Mouse (Mus musculus): Measurements from ENCODE around the gene Kcnb1. TPM values are rescaled to one million over a fixed set of nuclear protein-coding genes. Genes with fewer than 3 reads are reported as not detected.
"Not testable (repeated sequence)": the region's sequence is repeated elsewhere in the genome, so short reads cannot be mapped to it uniquely, and the experiment has no call there.

The Kcnb1 gene
- polyA plus RNA-seq, 1 experiment, result 58.2 TPM

DNA sequence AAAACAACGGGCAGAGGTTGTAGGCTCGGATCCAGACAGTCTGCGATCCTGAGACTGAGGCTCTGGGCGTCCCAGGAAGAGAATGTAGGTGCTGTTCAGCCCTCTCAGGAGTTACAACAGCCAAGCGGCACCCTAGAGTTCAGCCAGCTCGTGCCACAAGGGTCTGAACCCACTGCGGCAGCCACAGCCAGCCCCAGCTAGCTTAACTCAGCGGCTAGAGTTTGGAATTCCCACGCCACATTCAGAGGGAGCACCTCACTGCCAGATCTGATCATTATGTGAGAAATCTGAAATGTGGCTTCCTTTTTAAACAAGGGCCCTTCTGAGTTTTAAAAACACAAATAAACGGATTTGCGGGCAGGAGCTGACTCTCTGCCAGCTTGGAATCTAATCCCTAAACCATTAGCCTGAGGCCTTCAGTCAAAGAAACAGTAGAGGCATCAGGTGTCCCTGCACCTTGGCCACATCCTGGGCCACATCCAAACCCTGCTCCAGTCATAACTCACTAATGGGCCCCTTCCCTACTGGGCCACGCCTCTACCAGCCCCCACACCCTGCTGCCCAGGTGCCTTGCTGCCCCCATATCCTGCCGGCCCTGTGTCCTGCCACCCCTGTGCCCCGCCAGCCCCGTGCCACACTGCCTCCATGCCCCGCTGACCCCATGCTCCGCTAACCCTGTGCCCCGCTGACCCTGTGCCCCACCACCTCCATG lies 16.1 kb upstream of the Kcnb1 start:
- no peak for DNase-seq (ENCODE audit: extremely low spot score in 1 of 2, low spot score in 1 of 2)

DNA sequence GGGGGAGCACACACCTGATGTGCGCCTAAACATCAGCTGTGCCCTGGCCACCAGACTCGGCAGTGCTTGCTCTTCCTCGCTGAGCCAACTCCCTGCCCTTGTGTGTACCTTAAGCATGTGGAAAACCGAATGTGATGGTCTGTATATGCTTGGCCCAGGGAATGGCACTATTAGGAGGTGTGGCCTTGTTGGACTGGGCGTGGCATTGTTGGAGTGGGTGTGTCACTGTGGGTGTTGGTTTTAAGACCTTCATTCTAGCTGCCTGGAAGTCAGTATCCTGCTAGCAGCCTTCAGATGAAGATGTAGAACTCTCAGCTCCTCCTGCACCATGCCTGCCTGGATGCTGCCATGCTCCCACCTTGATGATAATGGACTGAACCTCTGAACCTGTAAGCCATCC lies 14.7 kb upstream of the Kcnb1 start:
- not testable (repeated sequence) for DNase-seq (ENCODE audit: extremely low spot score in 1 of 2, low spot score in 1 of 2)

DNA sequence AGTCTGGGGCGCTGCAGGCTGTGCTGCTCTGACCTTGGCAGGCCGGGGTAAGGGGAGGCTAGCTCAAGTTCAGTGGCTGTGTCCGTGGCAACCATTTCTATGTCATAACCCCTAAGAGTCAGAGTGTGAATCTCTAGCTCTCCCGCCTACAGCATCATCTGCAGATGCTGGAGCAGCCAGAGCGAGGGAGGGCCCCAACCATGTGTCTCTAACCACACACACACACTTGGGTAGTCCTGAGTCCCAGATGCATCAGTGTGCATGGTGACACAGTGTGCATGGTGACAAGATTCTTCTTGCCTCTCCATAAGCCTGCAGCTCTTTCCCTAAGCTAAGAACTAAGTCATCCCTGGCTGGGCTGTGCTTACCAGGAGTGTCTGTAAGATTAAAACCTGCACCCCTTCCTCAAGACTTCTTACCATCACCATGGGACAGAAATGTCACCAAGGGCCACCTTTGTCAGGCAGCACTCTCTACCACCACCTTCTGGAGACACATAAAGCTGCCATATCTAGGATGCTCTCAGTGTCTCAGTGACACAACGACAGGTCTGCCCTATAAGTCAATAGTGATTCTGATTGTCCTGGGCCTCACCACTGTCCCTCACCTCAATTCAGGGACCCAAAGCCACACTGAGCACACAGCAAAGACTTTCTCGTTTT lies 13.7 kb upstream of the Kcnb1 start:
- DNase-seq (ENCODE audit: extremely low spot score in 1 of 2, low spot score in 1 of 2), result peak in 1 of 2 experiments; percentile 52

DNA sequence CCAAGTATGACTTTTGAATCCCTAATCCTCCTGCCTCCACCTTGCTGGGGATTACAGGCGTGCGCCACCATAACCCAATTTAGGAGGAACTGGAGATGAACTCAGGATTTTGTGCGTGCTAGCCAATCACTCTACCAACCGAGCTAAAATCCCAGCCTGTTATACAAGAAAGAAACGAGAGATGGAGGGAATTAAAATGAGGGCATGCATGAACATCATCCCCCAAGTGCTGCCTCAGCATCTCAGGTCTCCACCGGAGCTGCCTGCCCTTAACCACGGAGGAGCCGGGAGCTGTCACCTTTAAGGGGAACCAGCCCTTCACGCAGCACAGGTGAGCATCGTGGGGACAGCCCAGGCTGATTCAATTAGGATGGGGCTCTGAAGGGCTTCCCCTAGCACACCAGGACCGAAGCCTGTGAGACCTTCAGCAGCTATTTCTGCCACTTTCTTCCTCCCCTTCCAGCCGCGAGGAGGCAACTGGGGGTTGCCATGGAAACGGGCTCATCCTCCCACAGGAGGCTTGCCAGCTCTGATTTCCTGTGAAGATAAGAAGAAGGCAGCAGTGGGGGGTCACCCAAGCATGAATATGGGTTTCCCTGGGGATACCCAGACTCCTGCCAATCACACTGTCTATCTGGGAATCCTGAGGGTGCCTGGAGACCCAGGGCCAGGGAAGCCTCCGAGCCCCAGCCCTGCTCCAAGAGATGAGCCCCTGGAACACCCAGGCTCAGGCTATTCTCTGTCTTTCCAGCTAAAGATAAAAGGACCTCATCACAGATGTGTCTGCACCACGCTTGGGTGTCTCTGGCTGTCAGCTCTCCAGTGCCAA lies 11.7 kb upstream of the Kcnb1 start:
- DNase-seq (ENCODE audit: extremely low spot score in 1 of 2, low spot score in 1 of 2), result peak; percentile 90 to 95

DNA sequence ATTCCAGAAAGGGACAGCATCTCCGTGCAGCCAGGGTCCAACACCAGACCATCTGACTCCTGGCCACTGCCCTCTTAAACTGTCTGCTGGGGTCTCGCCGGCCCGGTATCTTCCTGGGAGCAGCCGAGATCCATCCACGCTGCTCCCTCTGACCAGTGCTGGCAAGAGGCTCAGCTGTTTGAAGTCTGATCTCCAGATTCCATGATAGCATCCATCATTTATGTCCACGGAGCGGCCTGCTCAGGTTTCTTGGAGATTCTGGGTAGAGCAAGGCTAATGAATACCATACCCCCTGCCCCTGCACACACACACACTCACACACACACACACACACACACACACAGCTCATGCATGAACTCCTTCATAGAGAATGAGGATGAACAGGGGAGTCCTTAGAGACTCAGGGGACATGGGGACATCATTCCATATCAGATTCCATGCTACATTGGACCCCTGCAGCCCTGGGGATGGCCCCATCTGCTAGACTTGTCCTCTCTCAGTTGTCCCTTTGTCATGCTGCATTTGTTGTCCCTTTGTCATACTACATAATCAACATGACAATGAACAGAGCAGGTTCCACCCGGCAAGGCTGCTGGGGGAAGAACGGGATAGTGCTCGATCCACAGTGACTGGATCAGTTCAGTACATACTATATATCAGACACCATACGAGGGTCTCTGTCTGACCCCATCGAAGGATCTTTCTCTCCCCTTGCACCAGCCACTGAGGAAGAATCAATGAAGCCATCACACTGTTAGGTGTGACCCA lies 8.9 kb upstream of the Kcnb1 start:
- no peak for DNase-seq (ENCODE audit: extremely low spot score in 1 of 2, low spot score in 1 of 2)

DNA sequence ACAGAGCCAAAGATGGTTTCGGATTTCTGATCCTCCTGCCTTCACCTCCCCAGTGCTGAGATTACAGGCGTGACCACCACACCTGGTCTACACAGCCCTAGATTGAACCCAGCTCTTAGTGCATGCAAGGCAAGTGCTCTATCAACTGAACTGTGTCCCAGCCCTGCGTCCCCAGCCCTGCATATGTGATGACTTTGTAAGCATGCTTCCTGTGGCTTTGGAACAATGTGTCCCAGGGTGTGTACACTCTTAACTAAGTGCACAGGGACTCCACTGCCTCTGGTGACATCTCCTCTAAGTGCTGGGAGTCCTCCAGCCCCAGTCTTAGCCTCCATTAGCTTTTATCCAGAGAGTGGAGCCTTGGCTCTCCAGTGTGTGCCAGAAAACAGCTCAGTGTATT lies 3.4 kb upstream of the Kcnb1 start:
- DNase-seq (ENCODE audit: extremely low spot score in 1 of 2, low spot score in 1 of 2), result no peak

DNA sequence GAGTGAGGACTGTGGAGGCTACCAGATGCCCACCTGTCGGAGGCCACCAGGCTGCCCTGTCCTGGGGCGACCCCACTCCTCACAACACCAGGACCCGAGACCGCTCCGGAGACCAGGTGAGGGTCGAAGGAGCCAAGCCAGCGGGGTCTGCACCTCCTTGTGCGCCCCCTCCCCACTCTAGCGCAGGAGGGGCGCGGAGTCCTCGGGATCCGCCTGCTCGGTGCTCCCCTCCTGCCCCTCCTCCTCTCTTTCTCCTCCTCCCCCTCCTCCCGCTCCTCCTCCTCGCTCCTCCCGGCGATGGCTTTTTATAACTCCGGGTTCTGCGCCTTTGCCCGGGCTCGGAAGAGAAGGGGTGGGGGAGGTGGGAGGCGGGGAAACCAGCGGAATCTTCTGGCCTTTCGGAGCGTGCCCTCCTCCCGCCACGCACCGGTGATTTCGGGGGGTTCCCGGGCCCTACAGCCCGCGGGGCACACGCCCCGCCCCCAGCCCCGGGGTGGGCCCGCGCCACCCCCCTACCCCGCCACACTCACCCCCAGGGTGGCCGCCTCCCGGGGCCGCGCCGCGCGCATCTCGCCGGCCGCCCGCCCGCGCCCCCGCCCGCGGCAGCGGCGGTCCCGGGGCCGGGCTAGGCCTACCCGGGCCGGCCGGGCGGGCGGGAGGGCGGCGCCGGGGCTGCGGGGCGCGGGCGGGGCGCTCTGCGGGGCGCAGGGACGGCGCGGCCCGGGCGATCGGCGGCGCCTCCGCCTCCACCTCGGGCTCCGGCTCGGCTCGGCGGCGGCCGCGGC lies 472 bp downstream of the Kcnb1 start:
- DNase-seq (ENCODE audit: extremely low spot score in 1 of 2, low spot score in 1 of 2), result peak in 1 of 2 experiments; percentile 66

DNA sequence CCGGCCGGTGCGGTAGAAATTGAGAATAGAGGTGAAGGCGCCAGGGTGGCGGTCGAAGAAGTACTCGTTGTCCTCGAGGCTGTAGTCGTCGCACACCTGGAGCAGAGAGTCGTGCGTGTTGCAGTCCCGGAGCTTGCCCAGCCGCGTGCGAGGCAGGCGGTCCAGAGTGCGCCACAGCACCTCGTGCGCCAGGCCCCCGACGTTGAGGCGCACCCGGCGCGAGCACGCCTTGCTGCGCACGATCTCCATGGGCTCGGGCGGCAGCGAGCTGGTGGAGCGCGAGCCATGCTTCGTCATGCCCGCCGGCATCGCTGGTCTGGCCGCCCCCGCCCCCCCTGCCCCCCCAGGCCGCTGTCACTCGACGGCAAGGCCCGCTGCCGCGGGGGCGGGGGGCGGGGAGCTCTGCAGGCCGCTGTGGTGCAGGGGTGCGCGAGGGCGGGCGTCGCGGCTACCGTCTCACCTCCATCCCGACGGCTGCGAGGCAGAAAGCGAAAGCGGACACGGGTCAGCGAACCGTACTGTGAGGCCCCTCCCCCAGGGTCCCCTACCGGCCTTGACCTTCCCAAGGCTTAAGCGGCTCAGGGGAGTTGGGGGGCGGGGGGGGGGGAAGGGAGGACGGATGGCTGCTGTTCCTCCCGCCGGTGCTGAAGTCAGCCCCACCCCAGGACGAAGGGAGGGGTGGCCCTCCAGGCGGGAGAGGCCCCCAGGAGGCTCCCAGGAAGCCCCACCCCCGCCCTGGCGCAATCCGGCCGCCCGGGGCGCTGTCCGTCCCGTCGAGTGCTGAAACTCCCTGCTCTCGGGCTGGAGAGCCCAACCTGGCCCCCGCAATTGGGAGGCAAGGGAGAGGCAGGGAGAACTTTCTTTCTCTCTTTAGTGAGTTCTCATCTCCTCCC lies 1.4 kb downstream of the Kcnb1 start:
- peak in 1 of 2 experiments; percentile 41 for DNase-seq (ENCODE audit: extremely low spot score in 1 of 2, low spot score in 1 of 2)

DNA sequence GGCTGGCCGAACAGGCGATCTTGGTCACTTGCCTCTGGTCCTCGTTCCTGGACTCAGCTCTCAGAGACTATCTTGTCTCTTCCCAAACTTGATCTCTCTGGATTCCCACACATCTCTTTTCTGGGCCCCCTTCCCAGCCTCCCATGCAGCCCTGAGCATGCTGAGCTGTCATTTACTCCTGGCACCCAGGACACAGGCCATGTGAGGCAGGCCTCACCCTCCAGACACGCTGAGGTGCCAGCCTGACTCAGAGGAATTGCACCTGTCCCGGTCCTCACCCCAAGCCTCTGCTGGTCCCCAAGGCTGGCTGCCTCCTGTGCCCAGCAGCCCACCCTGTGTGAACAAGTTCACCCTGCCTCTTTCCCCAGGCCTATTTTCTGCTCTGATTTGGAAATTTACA lies 2.8 kb downstream of the Kcnb1 start:
- no peak for DNase-seq (ENCODE audit: extremely low spot score in 1 of 2, low spot score in 1 of 2)

DNA sequence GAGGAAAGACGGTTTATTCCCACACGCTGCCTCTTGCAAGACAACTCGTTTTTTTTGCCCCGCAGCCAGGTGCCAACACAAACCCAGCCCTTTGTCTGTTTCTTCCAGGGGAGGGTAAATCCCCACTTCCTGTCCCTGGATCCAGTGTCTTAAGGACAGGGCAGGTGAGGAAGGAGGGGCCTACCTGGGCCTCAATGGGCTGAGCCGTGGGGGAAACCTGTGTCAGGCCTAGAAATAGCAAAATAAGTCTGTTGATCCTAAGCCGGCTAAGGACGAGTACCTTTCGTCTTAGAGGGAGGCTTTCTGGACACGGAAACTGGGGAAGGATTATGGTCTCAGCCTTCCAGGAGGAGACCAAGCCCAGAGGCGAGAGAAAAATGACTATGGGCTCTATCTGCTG lies 3.4 kb downstream of the Kcnb1 start:
- DNase-seq (ENCODE audit: extremely low spot score in 1 of 2, low spot score in 1 of 2), result no peak

DNA sequence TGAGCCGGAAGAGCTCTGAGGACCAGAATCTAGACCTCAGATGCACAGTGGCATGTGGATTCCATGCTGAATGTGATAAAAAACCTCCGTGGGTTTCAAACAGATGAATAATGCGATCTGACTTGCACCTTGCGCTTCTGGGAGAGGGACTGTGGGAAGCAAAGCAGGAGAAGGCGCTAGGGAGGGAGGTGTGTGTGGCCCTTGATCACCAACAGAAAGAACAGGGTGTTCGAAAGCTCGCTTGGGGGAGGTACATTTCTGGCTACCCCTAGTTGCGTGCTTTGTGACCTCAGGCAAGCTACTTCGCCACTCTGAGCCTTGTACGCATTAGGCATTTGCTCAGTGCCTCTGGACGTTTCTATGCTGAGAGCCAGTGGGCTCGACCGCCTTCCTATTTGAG lies 4.0 kb downstream of the Kcnb1 start:
- DNase-seq (ENCODE audit: extremely low spot score in 1 of 2, low spot score in 1 of 2), result peak in 1 of 2 experiments; percentile 46

DNA sequence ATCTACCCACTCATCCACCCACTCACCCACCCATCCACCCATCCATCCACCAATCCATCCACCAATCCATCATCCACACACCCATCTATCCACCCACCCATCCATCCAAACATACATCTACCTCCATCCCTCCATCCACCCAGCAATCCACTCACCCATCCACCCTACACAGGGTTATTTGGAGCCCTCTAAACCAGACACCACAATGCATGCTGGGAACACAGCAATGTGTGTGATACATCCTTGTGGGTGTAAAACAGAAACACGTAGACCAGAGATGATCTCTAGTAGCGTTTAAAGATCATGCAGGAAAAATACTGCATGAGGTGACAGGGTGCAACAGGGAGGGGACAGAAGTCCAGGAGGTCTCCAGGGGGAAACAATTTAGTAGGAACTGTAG lies 4.5 kb downstream of the Kcnb1 start:
- peak in 1 of 2 experiments; percentile 67 for DNase-seq (ENCODE audit: extremely low spot score in 1 of 2, low spot score in 1 of 2)

DNA sequence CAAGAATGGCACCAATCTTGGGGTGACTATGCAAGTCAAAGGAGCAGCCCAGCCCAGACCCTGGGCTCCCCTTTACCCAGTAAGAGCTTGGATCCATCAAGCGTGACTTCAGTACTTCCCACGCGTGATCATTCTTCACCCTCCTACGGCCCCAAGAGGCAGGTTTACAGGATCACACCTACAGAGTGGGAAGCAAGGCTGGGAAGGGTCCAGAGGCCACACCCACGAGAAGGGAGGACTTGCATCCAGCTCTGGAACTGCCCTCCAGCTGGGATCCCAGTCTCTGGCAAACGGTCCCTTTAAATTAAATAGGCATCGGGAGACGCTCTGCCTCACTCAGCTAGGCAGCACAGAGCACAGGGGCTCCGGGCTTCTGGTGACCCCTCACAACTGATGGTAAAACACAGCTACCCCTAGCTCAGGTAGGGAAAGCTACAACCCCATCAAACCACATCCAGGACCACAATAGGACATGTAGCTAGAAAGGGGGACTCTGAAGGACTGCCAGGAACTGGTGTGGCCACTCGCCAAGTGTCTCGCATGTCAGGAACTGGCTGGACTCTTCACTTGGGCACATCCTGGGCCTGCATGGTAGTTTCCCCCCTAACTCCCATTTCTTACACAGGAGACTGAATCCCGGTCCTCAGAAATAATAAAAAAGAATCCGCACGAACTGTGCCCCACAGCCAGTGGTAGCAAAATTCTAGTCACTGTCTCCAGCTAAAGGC lies 8.1 kb downstream of the Kcnb1 start:
- peak in 1 of 2 experiments; percentile 52 for DNase-seq (ENCODE audit: extremely low spot score in 1 of 2, low spot score in 1 of 2)

DNA sequence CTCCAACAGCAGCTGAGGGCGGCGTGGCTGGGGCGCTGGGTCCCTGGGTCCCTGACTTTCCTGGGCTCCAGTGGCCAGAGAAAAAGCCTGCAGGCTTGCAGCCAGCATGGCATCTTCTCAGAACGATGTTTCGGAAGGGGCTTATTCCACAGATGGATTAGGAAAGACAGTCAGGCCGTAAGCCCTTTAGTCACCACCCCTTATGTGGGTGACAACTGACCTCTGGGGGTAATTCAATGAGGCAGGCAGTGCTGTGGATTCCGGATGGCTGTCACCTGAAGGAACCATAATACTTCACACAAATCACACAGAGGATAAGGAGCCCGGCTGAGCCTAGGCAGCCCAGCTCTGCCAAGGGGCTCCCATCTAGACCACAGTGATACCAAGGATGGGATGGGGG lies 8.9 kb downstream of the Kcnb1 start:
- no peak for DNase-seq (ENCODE audit: extremely low spot score in 1 of 2, low spot score in 1 of 2)

DNA sequence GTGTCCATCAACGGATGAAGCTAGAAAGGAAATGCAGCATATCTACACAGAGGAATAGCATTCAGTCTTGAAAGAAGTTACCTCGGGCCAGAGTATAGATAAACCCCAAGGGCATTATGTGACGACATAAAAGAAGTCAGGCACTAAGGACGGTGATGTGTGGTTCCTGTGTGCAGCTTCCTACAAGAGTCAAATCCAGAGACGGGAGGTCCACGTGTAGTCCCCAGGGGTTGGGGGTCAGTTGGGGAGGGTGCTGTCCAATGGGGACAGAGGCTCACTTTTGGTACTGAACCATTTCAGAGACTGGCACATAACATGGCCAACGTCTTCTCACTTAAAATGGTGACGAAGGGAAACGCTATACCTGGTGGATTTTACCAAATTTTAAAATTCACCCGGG lies 10.7 kb downstream of the Kcnb1 start:
- DNase-seq (ENCODE audit: extremely low spot score in 1 of 2, low spot score in 1 of 2), result no peak

DNA sequence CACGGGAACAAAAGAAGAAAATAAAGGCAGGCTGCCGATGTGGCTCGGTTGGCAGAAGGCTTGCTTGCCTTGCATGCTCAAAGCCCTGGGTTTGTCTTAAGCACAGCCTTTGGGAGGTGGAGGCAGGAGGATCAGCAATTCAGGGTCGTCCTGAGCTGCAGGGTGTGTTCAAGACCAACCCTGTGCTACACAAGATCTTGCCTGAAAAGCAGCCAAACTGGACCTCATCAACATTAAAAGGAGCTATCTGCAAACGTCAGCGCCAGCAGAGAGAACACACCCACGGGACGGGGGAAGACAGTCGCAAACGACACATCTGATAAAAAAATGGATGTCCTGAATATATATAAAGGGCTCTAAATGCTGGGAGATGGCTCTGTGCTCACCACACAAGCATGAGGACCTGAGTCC lies 12.7 kb downstream of the Kcnb1 start:
- peak; percentile 55 to 82 for DNase-seq (ENCODE audit: extremely low spot score in 1 of 2, low spot score in 1 of 2)

DNA sequence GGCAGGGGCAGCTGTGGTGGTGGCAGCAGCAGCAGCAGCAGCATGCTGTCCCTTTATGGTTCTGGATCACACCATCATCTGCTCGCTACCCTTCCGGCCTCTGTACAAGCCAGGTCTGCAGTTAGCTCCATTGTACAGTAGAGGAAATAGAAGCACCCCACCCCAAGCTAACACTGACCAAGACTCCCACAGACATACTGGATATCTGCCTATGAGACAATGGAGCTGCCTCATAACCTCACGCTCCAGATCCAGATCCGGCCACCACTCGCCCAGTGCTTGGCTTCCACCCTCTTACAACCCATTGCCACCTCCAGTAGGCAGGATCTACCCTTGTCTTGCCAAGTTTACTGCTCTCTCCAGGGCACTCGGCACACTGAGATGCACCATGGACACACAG lies 14.7 kb downstream of the Kcnb1 start:
- DNase-seq (ENCODE audit: extremely low spot score in 1 of 2, low spot score in 1 of 2), result no peak

All from frontal cortex, adult 2 months (tissue).